In genomic region chr5:23782051-23782810, GRCm38 (mm10) we compare ENCODE assay signal across 8 mouse cellular contexts. TPM values are rescaled to one million over a fixed set of nuclear protein-coding genes. Genes with fewer than 3 reads are reported as not detected.
A peak's percentile ranks its signal among the peaks of the same experiment; 100 is the strongest.
DNase-seq lines count a peak whose midpoint lies in the region; ATAC-seq and TF ChIP-seq lines count a peak whose summit lies in the region.

No protein-coding gene starts in this region.

- DNase-seq in heart, postnatal 36 days = no peak
- no peak for DNase-seq in ES-E14 (ENCODE audit: low read depth, low spot score)
- DNase-seq in urinary bladder, postnatal 36 days (ENCODE audit: low spot score in 2 of 2) = no peak
- no peak for DNase-seq in adrenal gland, adult 8-10 months
- DNase-seq in left cerebral cortex, postnatal 4 days = no peak

- ATAC-seq in heart, embryonic 11.5 days (replicated peaks; ENCODE audit: insufficient number of reproducible peaks, low FRiP score, low TSS enrichment) = no peak
- no peak for ATAC-seq in hindbrain, embryonic 12.5 days (ENCODE audit: low FRiP score)
- no peak for ATAC-seq in midbrain, embryonic 12.5 days (ENCODE audit: low FRiP score, low read depth)

- in situ Hi-C loops in ES-E14 (cut with MboI; ENCODE audit: low sequenced_read_pairs in 2 of 2, unreplicated experiment in 2 of 2) = no loop called here

- peak overlapping the region; percentile 90 for H3K9ac ChIP-seq in heart, embryonic 11.5 days (ENCODE audit: low read depth, low read length)
- no peak overlapping the region; the same call in 1 of the 2 replicates for H3K9ac ChIP-seq in ES-E14 (ENCODE audit: insufficient read depth, low read depth, low read length, poor library complexity, severe bottlenecking)
- no peak overlapping the region; the same call in 1 of the 2 replicates for H3K9ac ChIP-seq in hindbrain, embryonic 12.5 days
- H3K9ac ChIP-seq in midbrain, embryonic 12.5 days (replicated peaks) = peak overlapping the region; percentile 83; the same call in 1 of the 2 replicates

- no peak overlapping the region for H3K27ac ChIP-seq in heart, embryonic 11.5 days (ENCODE audit: low read depth, low read length)
- no peak overlapping the region for H3K27ac ChIP-seq in ES-E14 (ENCODE audit: insufficient read depth, low read depth, low read length, poor library complexity, severe bottlenecking)
- no peak overlapping the region for H3K27ac ChIP-seq in hindbrain, embryonic 12.5 days
- no peak overlapping the region for H3K27ac ChIP-seq in midbrain, embryonic 12.5 days (replicated peaks)

- 36% methylated on average over 8 of the region's 8 CpGs for WGBS in heart, embryonic 11.5 days (ENCODE audit: insufficient replicate concordance)
- 47% methylated on average over 8 of the region's 8 CpGs for WGBS in hindbrain, embryonic 12.5 days
- 49% methylated on average over 8 of the region's 8 CpGs for WGBS in midbrain, embryonic 12.5 days

- H3K4me3 ChIP-seq in heart, embryonic 11.5 days (ENCODE audit: low read depth, low read length) = peak overlapping the region; percentile 85
- peak overlapping the region; percentile 89 to 96; a peak in 3 of 4 replicates for H3K4me3 ChIP-seq in ES-E14 (ENCODE audit: insufficient read depth in 1 of 2, low read depth in 1 of 2, low read length in 2 of 2, poor library complexity in 1 of 2, severe bottlenecking in 1 of 2)
- H3K4me3 ChIP-seq in hindbrain, embryonic 12.5 days = peak overlapping the region; percentile 70
- H3K4me3 ChIP-seq in midbrain, embryonic 12.5 days = peak overlapping the region; percentile 83

- H3K36me3 ChIP-seq in heart, embryonic 11.5 days (ENCODE audit: control insufficient read depth, insufficient read depth, low read length) = no peaks in the 10 kb centered on the region
- no peaks in the 10 kb centered on the region for H3K36me3 ChIP-seq in ES-E14 (ENCODE audit: control insufficient read depth, insufficient read depth, low read length, poor library complexity, severe bottlenecking)
- H3K36me3 ChIP-seq in hindbrain, embryonic 12.5 days = no peaks in the 10 kb centered on the region
- 0 out of 2 replicates have a peak, but pooled peaks cover 5% of the 10 kb centered on the region for H3K36me3 ChIP-seq in midbrain, embryonic 12.5 days

- H3K9me3 ChIP-seq in heart, embryonic 11.5 days (replicated peaks; ENCODE audit: control insufficient read depth, low read length) = no peaks in the 10 kb centered on the region
- H3K9me3 ChIP-seq in ES-E14 (ENCODE audit: control insufficient read depth, insufficient read depth, low read depth, low read length) = no peaks in the 10 kb centered on the region
- no peaks in the 10 kb centered on the region for H3K9me3 ChIP-seq in hindbrain, embryonic 12.5 days (replicated peaks)
- H3K9me3 ChIP-seq in midbrain, embryonic 12.5 days = no peaks in the 10 kb centered on the region

- H3K4me1 ChIP-seq in heart, embryonic 11.5 days (ENCODE audit: control insufficient read depth, insufficient read depth, low read length) = peaks cover 11% of the 10 kb centered on the region; the same call in 1 of the 2 replicates
- H3K4me1 ChIP-seq in ES-E14 (ENCODE audit: control insufficient read depth in 2 of 2, insufficient read depth in 2 of 2, low read length in 2 of 2, poor library complexity in 1 of 2) = peaks cover 2 to 5% of the 10 kb centered on the region in 2 experiments; a peak in 1 of 4 replicates
- H3K4me1 ChIP-seq in hindbrain, embryonic 12.5 days = peaks cover 8% of the 10 kb centered on the region; the same call in 1 of the 2 replicates
- H3K4me1 ChIP-seq in midbrain, embryonic 12.5 days = peaks cover 8% of the 10 kb centered on the region; the same call in 1 of the 2 replicates

- H3K4me2 ChIP-seq in heart, embryonic 11.5 days = peak overlapping the region; percentile 72
- H3K4me2 ChIP-seq in hindbrain, embryonic 12.5 days (replicated peaks) = peak overlapping the region; percentile 66
- H3K4me2 ChIP-seq in midbrain, embryonic 12.5 days (replicated peaks) = peak overlapping the region; percentile 64

- no peaks in the 10 kb centered on the region for H3K27me3 ChIP-seq in heart, embryonic 11.5 days (ENCODE audit: control insufficient read depth, insufficient read depth, low read length)
- H3K27me3 ChIP-seq in hindbrain, embryonic 12.5 days = no peaks in the 10 kb centered on the region
- H3K27me3 ChIP-seq in midbrain, embryonic 12.5 days = no peaks in the 10 kb centered on the region

- intact Hi-C loops in heart, postnatal 36 days (cut with DNase I) = loop anchor here (10.0 kb wide), 1 partner anchor 1237 kb away; no protein-coding TSS in a partner anchor
- intact Hi-C loops in left cerebral cortex, postnatal 4 days (cut with DNase I) = no loop called here

TF ChIP-seq in ES-E14, 5 proteins besides CTCF, POLR2A, EP300 and RAD21:
- TF ChIP-seq ZNF384 (IDR thresholded peaks at IDR 0.05; ENCODE audit: low read depth, low read length) (no peak), MAFK (IDR thresholded peaks at IDR 0.05; ENCODE audit: insufficient read depth, low read depth, low read length) (no peak), HCFC1 (IDR thresholded peaks at IDR 0.05; ENCODE audit: borderline replicate concordance, insufficient read depth, low read length) (no peak), CHD2 (IDR thresholded peaks at IDR 0.05; ENCODE audit: low read depth, low read length) (no peak), ZC3H11A (IDR thresholded peaks at IDR 0.05; ENCODE audit: borderline replicate concordance, low read depth, low read length) (no peak)

RNA-seq across cellular contexts. Expression of gene Pus7, which starts 1.3 kb away (rescaled TPM):
- 26.8 and 28.1 TPM in 2 replicates for polyA plus RNA-seq in heart, embryonic 11.5 days (2014; fragmentation: Nextera tagmentation; extraction: Ambion mirVana)
- 1 to 10 TPM; 9.5 TPM for total RNA-seq in heart, postnatal 36 days (2021)
- total RNA-seq in ES-E14 (2012; rRNA removed) = 26.5 and 33.2 TPM in 2 replicates
- 24.1 and 25.6 TPM in 2 replicates for polyA plus RNA-seq in hindbrain, embryonic 12.5 days (2016; fragmentation: Nextera tagmentation; extraction: Ambion mirVana)
- polyA plus RNA-seq in midbrain, embryonic 12.5 days (2016; fragmentation: Nextera tagmentation; extraction: Ambion mirVana) = 24.7 and 26.2 TPM in 2 replicates
- 10 to 100 TPM; 18.3 to 24.3 (median 22.8) TPM for total RNA-seq in adrenal gland, adult 8-10 months (2022)
- total RNA-seq in left cerebral cortex, postnatal 4 days (2021) = 10 to 100 TPM; 26.3 to 32.7 TPM

RNA-seq across cellular contexts. Expression of gene Rint1, which starts 5.3 kb away (rescaled TPM):
- 22.0 and 31.7 TPM in 2 replicates for polyA plus RNA-seq in heart, embryonic 11.5 days (2014; fragmentation: Nextera tagmentation; extraction: Ambion mirVana)
- total RNA-seq in heart, postnatal 36 days (2021) = 10 to 100 TPM; 12.4 to 13.7 TPM
- 11.7 and 12.0 TPM in 2 replicates for total RNA-seq in ES-E14 (2012; rRNA removed)
- 39.6 and 40.1 TPM in 2 replicates for polyA plus RNA-seq in hindbrain, embryonic 12.5 days (2016; fragmentation: Nextera tagmentation; extraction: Ambion mirVana)
- polyA plus RNA-seq in midbrain, embryonic 12.5 days (2016; fragmentation: Nextera tagmentation; extraction: Ambion mirVana) = 38.9 and 39.3 TPM in 2 replicates
- total RNA-seq in adrenal gland, adult 8-10 months (2022) = 10 to 100 TPM; 21.9 to 26.4 (median 24.3) TPM
- 10 to 100 TPM; 23.5 to 24.0 TPM for total RNA-seq in left cerebral cortex, postnatal 4 days (2021)

Comparison
In these comparisons a context has a peak if more than half of its experiments do, and no peak if none do; other contexts are left out.
1. H3K9ac ChIP-seq: peak in heart, embryonic 11.5 days (single experiment) and midbrain, embryonic 12.5 days (single experiment); none in ES-E14 (single experiment) and hindbrain, embryonic 12.5 days (single experiment).
2. Peak in every context shown above with its lines, with median percentiles within 50 percentile points of each other: H3K4me2 ChIP-seq and H3K4me3 ChIP-seq.